Mouse (Mus musculus): ENCODE measurements around the gene Kdm4b.
A peak's percentile ranks its signal among the peaks of the same experiment; 100 is the strongest.

- TF ChIP-seq CTCF (IDR thresholded peaks at IDR 0.05; ENCODE audit: low read depth, low read length): peak; percentile 27
- no peak for TF ChIP-seq POLR2A (IDR thresholded peaks at IDR 0.05; ENCODE audit: insufficient read depth, low read length)
- no peak for TF ChIP-seq EP300 (IDR thresholded peaks at IDR 0.05; ENCODE audit: insufficient read depth, low read depth, low read length)
Measured at GRCm38 (mm10) chr17:56372109-56372508, 46.2 kb downstream of the Kdm4b start.

Data from ES-Bruce4 (cell line).